Mouse (Mus musculus): ENCODE data around the gene Gm6812.
"Not testable (repeated sequence)": the region's sequence is repeated elsewhere in the genome, so short reads cannot be mapped to it uniquely, and the experiment has no call there.

Gene Gm6812

DNA sequence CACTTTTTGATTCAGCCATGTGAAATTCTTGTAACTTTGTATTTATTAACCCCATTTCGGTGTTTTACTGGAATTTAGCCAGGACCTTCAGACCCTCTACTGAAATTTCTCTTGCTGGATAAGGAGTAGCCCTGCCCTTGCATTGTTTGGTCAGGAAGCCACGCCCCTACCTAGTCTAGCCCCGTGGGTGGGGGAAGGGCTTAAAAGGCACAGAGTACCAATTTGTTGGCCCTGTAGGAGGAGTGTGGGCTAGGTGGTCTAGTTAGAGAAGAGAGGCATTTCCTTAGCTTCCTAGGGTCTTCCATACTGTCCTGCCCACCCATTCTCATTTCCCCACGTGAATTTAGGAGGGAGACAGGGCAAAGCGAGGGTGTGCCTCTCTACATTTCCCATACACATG lies at the start of gene Gm6812:
Gene Gm6812, minus strand, starts transcription at position 101 of the 400 bp plus-strand sequence.
- not testable (repeated sequence) for DNase-seq (ENCODE audit: low spot score in 2 of 2)

DNA sequence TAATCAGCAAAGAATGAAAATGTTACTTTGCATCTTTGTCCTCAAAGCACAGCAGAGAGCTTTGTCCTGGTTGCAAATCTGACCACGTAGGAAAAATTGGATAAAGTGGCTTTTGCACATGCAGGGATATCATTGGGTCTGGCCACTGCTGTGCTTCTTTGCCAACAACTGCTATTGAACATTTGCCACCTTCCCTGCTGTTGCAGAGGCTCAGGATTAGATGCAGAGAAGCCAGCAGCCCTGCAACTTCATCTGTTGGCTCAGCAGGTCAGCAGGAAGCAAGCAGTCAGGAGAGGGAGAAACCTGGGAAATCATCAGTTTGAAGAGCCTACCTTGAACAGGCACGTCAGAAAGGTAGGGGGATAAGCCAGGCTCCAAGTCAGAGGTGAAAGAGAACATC lies 27.7 kb downstream of the Gm6812 start:
- DNase-seq (ENCODE audit: low spot score in 2 of 2): no peak

Measured in frontal cortex, postnatal 25 days (tissue).